Mouse (Mus musculus): Measurements from ENCODE around the gene Vmn1r205.
"Not testable (repeated sequence)": the region's sequence is repeated elsewhere in the genome, so short reads cannot be mapped to it uniquely, and the experiment has no call there.

Gene Vmn1r205

GRCm38 (mm10) chr13:22592900-22593299 lies at the start of gene Vmn1r205:
Gene Vmn1r205 (minus strand): TSS chr13:22593000.
- no peak for DNase-seq (ENCODE audit: low spot score in 2 of 2)

DNA sequence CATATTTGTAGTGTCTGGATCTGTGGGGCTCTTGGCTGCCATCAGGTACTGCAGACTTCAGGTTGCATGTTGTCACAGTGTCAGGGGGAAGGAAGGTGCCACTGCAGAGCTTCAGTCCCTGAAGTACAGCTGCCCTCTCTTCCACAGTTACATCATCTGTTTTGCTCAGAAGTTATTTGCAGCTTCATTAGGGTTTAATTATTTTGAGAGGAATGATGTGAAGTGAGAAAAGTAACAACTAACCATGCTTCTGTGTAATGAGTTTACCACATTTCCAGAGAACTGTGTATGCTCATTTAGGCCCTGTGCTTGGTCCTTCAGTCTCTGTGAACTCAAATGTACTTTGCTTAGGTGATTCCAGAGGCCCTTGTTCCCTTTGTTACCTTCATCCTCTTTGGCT lies 31.4 kb upstream of the Vmn1r205 start, which contains the start of gene Vmn1r206:
Vmn1r206 (minus strand) TSS at position 101 of the 400 bp plus-strand sequence.
- DNase-seq (ENCODE audit: low spot score in 2 of 2): not testable (repeated sequence)

DNA sequence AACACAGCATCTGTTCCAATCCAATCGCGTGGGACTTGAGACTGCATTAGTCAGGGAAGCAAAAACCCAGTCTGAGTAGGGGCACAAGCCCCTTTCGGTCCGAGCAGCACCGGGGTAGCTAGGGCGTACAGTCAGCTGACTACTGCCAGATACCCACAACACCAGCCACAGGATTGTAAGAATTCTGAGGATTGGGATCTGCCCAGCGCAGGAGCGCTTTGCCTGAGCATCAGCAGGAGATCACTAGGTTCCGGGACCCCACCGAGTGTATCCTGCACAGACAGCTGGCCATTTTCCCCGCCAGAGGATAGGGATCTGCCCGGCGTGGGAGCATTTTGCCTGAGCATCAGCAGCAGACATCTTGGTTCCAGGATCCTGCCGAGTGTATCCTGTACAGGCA lies 9.5 kb downstream of the Vmn1r205 start:
- not testable (repeated sequence) for DNase-seq (ENCODE audit: low spot score in 2 of 2)

GRCm38 (mm10) chr13:22574911-22575310 lies 17.9 kb downstream of the Vmn1r205 start:
- DNase-seq (ENCODE audit: low spot score in 2 of 2): not testable (repeated sequence)

- not testable (repeated sequence) for DNase-seq (ENCODE audit: low spot score in 2 of 2)
These were observed 39.9 kb downstream of the Vmn1r205 start, which contains the start of gene Vmn1r204 for GRCm38 (mm10) chr13:22552898-22553297. Gene Vmn1r204 (plus strand): TSS chr13:22553198.

All from heart, adult 9 months (tissue).